Mouse (Mus musculus) frontal cortex, postnatal 25 days (tissue): ENCODE measurements around the gene Dcst1.
A peak's percentile ranks its signal among the peaks of the same experiment; 100 is the strongest.

Source experiments
- DNase-seq, 2 experiments: peaks; one replicate each; pipeline ENCODE4 v3.0.0; 2022; ENCODE audit warnings: low spot score in 2 of 2

Dcst1 gene

GRCm38 (mm10) chr3:89315195-89315929 is 49.7 kb downstream of the Dcst1 start:
- DNase-seq, result peak; percentile 82 to 83

- DNase-seq, result no peak
These were observed 50.3 kb downstream of the Dcst1 start for GRCm38 (mm10) chr3:89314791-89315190.

GRCm38 (mm10) chr3:89314340-89314739 is 50.7 kb downstream of the Dcst1 start:
- DNase-seq, result no peak

- DNase-seq, result peak in 1 of 2 experiments; percentile 40
These were observed 57.0 kb downstream of the Dcst1 start for GRCm38 (mm10) chr3:89308089-89308488.

- no peak for DNase-seq
These were observed 59.3 kb downstream of the Dcst1 start for GRCm38 (mm10) chr3:89305551-89306325.

- DNase-seq, result no peak
These were observed 59.9 kb downstream of the Dcst1 start for GRCm38 (mm10) chr3:89305105-89305504.

- DNase-seq, result no peak
These were observed 60.6 kb downstream of the Dcst1 start for GRCm38 (mm10) chr3:89304440-89304839.

- no peak for DNase-seq
These were observed 64.5 kb downstream of the Dcst1 start for GRCm38 (mm10) chr3:89300514-89300913.
